Comparison of ENCODE assay signal across 21 mouse cellular contexts in genomic region chr6:128917322-128917721, GRCm38 (mm10). TPM values are rescaled to one million over a fixed set of nuclear protein-coding genes. Genes with fewer than 3 reads are reported as not detected.
"Had no signal": no experiment of that assay in that cellular context is flagged by ENCODE, and none has a peak within 500 bp of the region (broad histone marks: within the 10 kb centered on the region; RNA-seq: fewer than 3 reads in every experiment).

No protein-coding gene starts in this region.

- DNase-seq: lung, adult 18-20 months; lung, embryonic 14.5 days; lung, postnatal 10 days; lung, postnatal 4 days; midbrain, embryonic 14.5 days; right cerebral cortex, postnatal 14 days; thymus, adult 2 months; thymus, postnatal 25 days; thymus, postnatal 4 days had no signal

- H3K27ac ChIP-seq: midbrain, embryonic 10.5 days; midbrain, embryonic 12.5 days; neural tube, embryonic 12.5 days; stomach, embryonic 15.5 days; stomach, postnatal 0 days had no signal

- H3K9me3 ChIP-seq: midbrain, embryonic 10.5 days; midbrain, embryonic 12.5 days; neural tube, embryonic 12.5 days; stomach, embryonic 15.5 days had no signal

- H3K4me3 ChIP-seq: midbrain, embryonic 10.5 days; midbrain, embryonic 12.5 days; neural tube, embryonic 12.5 days; stomach, embryonic 15.5 days had no signal

- H3K9ac ChIP-seq: lung, embryonic 14.5 days; midbrain, embryonic 12.5 days; neural tube, embryonic 12.5 days; stomach, embryonic 15.5 days had no signal

- H3K27me3 ChIP-seq: midbrain, embryonic 12.5 days; neural tube, embryonic 12.5 days; stomach, embryonic 15.5 days had no signal

- H3K4me1 ChIP-seq: midbrain, embryonic 10.5 days; midbrain, embryonic 12.5 days; neural tube, embryonic 12.5 days; stomach, embryonic 15.5 days had no signal

- H3K4me2 ChIP-seq: lung, embryonic 14.5 days; midbrain, embryonic 12.5 days; neural tube, embryonic 12.5 days; stomach, embryonic 15.5 days had no signal

- H3K36me3 ChIP-seq: midbrain, embryonic 10.5 days; midbrain, embryonic 12.5 days; neural tube, embryonic 12.5 days; stomach, embryonic 15.5 days had no signal

RNA-seq across cellular contexts. Expression of gene Clec2g, which starts 16.9 kb away (rescaled TPM):
- total RNA-seq: megakaryocyte-erythroid progenitor cell, adult 5-6 weeks; midbrain, postnatal 0 days; neutrophil, adult 5-6 weeks had no signal
- polyA plus RNA-seq: liver, embryonic 16.5 days; lung, embryonic 14.5 days; lung, embryonic 16.5 days; midbrain, embryonic 10.5 days; midbrain, embryonic 12.5 days; midbrain, embryonic 14.5 days; midbrain, postnatal 0 days; neural tube, embryonic 12.5 days; neural tube, embryonic 14.5 days; testis, adult 2 months had no signal

RNA-seq across cellular contexts. Expression of gene Clec2i, which starts 29.9 kb away (rescaled TPM):
- total RNA-seq: midbrain, postnatal 0 days had no signal
- polyA plus RNA-seq: midbrain, embryonic 10.5 days; midbrain, embryonic 12.5 days; midbrain, embryonic 14.5 days; midbrain, postnatal 0 days; neural tube, embryonic 12.5 days; neural tube, embryonic 14.5 days; testis, adult 2 months had no signal
